Mouse (Mus musculus) adipocyte (in vitro differentiated cells): ENCODE results near the gene Gm43638.
"Not testable (repeated sequence)": the region's sequence is repeated elsewhere in the genome, so short reads cannot be mapped to it uniquely, and the experiment has no call there.

Source experiments
- DNase-seq: peaks from one replicate; pipeline ENCODE4 v3.0.0-alpha.2; 2016; ENCODE audit warnings: low spot score

Gm43638 gene

DNA sequence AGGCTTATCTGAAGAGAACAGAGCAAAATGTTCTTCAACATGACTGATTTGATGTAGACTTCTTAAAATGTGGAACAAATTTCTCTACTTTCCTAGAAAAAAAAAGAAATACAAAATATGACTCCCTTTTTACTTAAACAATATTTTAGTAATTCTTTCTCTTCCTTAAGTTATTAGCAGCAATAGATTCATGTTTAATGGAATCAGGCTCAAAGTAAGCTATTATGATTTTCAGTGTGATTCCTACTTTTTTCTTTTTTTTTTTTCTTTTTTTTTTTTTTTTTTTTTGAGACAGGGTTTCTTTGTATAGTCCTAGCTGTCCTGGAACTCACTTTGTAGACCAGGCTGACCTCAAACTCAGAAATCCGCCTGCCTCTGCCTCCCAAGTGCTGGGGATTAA is at the start of gene Gm43638:
Gm43638 (minus strand) TSS at position 101 of the 400 bp plus-strand sequence.
- DNase-seq: not testable (repeated sequence)

DNA sequence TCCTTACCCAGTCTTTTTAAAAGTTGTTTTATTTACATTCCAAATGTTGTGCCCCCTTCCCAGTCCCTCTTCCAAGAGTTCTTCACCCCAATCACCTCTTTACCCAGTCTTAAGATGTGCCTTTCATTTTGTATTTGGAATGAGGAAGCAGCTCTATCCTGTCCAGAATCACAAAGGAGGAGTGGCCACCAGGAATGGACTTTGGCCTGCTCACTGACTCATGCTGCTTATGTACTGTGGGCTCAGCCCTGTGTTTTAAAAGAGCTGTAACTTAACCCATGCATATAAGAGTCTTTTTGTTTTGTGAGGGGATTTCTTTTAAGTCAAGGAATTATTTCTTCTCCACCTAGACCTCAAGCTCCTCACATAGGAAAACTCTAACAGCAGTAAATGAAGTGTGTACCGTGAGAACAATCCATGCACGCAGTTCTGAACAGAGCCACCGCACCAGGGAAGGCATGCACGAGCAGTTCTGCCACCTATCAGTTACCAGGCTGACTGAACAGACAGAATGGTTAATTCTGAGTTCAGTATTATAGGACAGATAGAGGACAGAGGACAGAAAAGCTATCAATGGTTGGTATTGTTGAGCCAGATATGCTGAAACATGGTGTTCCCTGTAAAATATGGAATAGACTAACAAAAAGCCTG is 49.5 kb upstream of the Gm43638 start:
- DNase-seq: no peak

DNA sequence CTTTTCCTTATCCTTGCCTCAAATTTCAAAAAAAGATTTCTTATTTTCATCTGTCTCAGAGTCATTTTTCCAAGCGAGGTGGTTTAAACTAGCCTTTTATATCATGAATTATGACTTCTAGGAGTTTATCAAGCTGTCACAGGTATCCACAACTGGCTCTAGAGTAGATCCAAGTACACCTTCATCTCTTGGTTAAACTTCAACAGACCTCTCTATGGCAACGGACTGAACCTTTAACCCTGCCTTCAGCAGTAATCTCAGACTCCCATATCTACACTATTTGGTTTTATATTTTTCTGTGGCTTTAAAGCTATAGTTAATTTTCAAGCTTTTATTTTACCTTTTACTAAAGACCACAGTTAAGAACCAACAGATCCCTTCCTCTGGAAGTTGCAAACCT is 45.7 kb upstream of the Gm43638 start:
- no peak for DNase-seq

DNA sequence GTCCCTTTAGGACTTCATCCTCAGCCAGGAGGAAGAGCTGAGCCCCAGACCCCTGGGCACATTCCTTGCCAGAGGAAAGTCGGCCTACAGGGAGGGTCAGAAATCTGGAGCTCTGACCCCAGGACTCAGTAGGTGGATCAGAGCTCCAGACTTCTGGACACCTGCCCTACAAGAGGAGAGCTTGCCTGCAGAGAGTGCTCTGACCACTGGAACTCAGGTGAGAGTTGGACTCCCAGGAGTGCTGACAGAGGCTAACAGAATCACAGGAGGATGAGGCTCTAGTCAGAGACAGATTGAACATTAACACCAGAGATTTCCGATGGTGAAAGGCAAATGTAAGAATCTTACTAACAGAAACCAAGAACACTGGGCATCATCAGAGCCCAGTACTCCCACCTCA is 37.0 kb upstream of the Gm43638 start:
- DNase-seq: not testable (repeated sequence)

DNA sequence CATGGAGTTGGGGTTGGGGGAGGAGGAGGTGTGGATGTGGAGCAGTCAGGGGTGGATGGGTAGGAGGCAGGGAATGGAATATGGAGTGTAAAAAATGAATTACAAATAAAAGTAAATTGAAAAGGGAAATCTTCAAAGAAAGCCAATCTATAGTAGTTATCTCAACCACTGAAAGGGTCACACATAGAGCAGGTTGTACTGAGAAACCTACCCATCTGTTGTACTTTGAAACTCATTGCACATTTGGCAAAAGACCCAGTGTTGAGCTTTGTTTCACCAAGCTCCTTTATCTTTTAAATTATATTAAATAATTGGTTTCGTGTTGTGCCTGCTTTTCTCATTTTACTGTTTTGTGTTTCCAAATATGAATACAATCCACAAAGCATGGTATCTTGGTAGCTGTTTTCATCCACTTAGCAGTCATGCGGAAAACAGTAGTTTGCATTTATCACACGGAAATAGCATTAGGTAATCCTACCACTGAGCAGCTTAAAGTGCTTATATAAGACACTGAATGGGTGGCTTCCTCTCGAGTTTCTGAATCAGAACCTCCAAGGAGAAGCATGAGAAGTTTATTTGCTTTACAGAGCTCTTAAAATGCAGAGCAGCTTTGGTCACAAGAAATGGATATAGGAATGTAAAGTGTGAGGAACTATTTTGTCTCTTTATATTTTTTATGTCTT is 19.3 kb upstream of the Gm43638 start:
- DNase-seq: no peak

DNA sequence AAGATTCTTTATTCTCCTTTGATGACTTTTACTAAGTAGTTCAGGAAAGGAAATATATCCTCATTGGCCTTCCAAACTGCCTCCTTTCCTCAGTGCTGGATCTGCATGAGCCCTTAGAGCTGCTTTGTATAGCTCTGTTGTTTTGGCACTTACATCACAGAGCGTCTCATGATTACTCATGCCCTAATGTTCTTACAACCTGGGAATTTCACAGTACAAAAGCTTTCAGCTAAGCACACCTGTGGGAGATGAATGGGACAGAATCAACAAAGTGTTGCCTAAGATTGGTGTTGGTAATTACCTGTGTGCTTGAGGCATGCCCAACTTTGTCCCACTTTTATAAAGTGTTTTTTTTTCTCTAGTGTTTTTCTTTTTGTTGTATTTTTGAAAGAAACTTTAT is 16.1 kb upstream of the Gm43638 start:
- DNase-seq: no peak

DNA sequence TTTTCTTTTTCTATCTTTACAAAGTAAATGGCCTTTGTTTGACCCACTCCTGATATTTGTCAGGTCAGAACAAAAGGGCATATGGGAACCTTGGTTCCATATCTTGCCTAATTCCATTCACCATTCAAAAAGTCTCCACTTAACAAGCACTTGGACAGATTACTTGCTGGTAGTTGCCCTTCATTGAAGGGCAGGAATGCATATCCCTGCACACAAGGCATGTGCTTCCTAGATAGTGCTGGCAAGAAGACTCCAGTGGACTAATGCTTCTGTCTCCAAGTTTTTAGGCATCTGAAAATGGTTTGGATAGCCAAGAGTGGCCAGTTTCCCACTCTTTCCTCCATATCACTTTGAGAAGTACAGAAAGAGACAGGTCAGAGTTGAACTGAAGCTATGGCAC is 12.7 kb upstream of the Gm43638 start:
- DNase-seq: no peak

DNA sequence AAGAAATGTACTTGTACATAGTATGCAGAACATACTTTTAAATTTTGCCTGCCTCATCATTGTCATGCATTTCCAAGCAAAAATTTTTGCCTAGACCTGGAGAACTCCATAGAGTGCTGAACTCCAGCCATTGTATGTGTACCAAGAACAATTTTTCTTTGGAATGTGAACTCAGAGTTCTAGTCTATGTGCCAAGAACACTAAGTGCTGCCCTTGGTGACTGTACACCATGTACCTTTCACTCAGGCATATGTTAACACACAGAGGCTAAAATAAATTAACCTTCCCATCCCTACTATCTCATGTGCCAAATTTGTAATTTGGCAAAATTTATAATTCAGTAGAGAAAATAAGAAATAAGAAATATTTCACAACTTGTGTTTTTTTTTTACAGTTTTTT is 12.3 kb upstream of the Gm43638 start:
- DNase-seq: no peak

DNA sequence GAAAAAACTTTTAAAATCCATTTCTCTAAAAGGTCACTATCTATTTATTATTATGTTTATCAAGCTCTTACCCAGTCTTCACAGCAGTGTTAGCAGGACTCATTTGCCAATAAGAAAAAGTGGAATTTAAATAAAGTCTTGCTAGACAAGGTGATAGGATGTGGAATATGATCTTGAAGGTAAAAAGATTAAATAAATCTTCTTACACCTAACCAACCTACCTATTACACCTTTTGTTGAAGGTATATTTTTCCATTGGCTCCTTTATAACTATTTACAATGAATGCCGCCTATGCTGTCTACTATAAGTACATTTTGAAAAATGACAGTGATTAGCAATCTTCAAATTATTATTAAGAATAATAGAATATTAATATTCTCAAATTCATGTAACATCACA is 4.2 kb upstream of the Gm43638 start, which contains the start of gene Ugt2a1:
Ugt2a1 (minus strand) TSS at position 101 of the 400 bp plus-strand sequence.
- DNase-seq: no peak

DNA sequence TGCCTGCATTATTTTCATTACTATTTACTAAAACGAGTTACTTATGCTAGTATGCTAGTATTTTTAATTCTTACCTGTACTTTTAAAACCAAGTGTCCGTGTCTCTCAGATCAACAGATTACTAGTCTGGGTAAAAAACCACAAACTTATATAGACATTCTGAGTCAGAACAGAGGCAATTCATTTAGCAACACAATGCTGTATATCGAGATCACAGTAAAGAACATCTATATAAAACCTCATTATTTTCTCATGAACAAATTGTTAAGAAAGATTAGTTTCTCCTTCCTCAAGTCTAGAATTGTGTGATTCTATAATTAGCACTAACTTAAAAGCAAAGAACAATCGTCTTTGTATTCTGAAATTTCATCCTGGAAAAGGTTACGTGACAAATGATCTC is 4.4 kb downstream of the Gm43638 start, which contains the start of gene Ugt2a2:
Ugt2a2 (minus strand) TSS at position 101 of the 400 bp plus-strand sequence.
- DNase-seq: no peak

DNA sequence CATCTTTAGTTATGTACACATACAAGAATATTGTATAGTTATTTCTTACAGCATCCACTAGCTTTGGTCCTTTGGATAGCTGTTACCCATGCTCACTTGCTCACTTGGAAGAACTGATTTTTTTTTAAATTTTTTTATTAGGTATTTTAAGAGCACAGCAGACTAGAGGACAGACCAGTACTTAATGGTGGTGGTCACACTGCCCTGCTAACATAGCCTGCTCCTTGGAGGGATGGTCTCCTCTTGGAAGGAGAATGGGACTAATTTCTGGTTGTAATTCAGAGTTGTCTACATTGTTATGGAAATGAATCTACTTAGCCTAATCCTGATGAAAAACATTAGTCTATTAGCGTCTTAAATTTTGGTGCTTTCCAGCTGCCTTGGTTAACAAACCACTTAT is 27.8 kb downstream of the Gm43638 start:
- no peak for DNase-seq

DNA sequence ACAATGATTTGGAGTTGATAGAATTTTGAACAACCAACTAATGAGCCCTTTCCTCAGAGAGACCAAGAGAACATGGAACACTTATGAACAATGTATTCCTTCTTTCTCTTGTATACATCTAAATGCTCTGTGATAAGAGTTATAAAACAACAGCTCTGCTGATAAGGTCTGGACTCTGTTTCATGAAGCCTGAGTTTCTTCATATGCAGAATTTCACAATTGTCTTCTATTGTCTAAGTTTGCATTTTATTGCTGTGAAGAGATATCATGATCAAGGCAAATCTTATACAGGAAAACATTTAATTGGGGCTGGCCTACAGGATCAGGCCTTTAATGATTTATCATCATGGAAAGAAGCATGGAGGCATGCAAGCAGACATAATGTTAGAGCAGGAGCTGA is 28.9 kb downstream of the Gm43638 start:
- DNase-seq: no peak

DNA sequence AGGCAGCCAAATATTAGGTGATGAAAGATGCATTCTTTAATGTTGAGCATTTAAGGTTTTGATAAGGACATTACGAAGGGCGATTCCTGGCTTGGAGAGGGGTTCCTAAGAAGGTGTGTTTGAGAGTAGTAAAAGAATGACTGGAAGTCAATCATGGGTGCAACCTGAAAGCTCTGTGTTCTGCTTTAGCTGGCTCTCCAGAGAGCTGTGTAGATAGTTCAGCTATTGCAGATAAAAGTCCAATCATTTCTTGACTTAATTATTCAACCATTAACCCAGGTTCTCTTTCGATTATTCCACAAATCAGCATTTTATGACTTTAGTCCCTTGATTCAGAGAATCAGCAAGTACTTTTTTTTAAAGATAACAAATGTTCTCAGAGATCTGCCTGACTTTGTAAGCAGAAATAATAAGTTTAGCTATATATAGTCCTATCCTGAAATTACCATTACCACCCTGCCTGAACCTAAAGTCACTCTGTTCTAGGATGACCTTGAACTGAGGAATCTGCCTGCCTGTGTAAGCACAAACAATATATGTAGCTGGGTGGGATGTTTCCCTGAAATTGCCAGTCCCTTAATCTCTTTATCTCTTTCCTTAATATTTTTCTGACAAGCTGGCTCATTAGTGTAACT is 30.3 kb downstream of the Gm43638 start:
- DNase-seq: no peak

DNA sequence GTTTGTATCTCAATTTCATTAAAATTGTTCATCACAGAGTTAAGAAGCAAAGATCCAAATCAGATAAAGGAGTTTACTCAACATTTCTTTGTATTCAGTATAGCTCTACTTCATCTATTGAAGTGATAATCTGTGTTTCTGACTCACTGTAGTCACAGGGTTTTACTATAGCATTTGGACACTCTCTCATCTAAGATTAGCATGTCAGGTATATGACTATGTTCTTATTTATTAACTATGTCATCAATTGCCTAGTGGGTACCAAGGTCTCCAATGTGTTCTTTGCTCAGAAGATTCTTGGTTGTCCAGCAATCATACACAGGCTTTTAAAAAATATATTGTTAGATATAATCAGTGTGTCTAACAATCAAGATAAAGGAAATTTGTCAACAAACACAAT is 31.1 kb downstream of the Gm43638 start:
- no peak for DNase-seq

DNA sequence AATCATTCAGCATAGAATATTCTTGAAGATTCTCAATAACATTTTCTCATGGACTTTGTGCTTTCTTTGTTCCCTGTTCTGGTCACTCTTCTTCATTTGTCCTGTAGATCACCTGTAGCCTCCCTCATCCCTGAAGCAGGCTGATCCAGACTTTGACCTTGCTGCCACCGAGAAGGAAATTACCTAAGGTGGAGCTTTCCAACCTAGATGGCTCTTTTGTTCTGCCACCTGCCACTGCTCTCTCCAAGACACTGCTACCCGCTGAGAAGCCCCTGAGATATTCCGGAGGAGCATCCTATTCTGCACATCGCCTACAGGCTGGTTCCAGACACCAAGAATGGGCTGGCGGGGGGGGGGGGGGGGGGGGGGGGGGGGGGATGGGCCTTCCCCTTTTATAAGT is 34.1 kb downstream of the Gm43638 start:
- DNase-seq: not testable (repeated sequence)

DNA sequence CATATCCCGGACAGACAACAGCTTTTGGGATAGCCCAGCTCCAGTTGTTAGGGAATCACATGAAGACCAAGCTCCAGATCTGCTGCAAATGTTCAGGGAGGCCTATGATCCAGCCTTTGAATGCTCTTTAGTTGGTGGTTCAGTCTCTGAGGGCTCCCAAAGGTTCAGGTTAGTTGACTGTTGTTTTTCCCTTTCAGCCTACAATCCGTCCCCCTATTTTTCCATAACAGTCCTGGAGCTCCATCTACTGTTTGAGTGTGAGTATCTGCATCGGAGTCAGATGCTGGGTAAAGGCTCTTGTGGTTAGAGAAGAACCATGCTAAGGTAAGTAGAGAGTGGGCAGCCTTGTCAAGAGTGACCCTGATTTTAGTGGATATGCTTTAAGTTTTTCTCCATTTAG is 50.3 kb downstream of the Gm43638 start:
- peak; percentile 6 for DNase-seq

DNA sequence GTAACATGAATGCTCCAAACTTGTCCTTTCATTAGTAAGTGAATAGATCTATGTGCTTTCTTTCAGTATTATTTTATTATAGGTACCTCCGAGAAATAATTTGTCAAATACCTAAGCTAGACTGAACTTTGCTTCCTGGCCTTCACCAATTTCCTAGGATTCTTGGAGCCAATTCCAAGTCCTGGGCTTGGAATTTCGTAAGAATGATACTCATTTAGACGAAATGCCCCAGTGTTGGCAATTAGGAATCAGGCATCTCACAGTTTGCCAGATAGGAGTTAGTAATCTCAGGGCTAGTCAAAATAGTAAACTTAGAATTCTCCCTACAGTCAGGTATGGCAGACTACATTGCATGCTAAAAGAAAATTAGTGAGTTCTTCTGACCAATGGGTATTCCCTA is 60.9 kb downstream of the Gm43638 start:
- no peak for DNase-seq

DNA sequence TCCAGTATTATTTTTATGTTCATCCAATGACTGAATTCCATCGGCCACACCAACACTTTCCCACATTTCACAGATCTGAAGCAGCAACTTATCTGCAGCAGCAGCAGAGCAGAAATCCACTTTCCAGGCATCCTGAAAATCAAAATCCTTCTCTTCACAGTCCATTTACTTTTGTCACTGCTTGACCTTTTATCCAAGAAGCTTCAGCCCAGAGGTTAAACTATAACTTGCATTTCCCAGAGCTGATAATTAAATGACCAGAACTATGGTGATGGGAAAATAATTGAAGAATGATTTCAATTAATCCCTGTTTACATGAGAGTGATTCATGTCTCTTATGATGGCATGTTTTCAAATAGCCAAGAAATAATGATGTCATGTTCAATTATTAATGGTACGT is 62.6 kb downstream of the Gm43638 start, which contains the start of gene Ugt2b38:
Ugt2b38 (minus strand) TSS at position 163 of the 400 bp plus-strand sequence.
- not testable (repeated sequence) for DNase-seq
